ENCODE assay signal across 34 mouse cellular contexts in the genomic region with DNA sequence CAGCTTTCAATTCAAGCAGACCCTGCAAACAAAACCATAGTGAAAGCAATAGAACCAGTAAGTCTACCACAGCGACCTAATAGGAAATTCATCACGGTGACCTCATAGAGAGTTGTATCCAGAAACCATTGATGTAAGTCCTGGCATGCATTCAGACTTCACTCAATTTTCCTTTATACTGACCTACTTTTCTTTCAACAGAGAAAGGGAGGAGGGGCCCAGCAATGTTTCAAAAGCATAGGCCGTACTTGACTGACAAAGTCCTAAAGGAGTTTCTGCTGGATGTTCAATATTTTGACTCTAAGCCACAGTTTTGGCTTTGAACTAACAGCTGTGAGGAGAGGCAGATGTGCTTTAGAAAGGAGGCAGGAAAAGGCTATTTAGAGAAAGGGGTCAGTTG.
A peak's percentile ranks its signal among the peaks of the same experiment; 100 is the strongest.
DNase-seq lines count a peak whose midpoint lies in the region; ATAC-seq and TF ChIP-seq lines count a peak whose summit lies in the region.
"Had no signal": no experiment of that assay in that cellular context is flagged by ENCODE, and none has a peak within 500 bp of the region (broad histone marks: within the 10 kb centered on the region; RNA-seq: fewer than 3 reads in every experiment).

No protein-coding gene starts in this region.

- H3K9me3 ChIP-seq in forebrain, embryonic 14.5 days (replicated peaks; ENCODE audit: control insufficient read depth, low read length): no peaks in the 10 kb centered on the region
- H3K9me3 ChIP-seq in forebrain, embryonic 10.5 days: no peaks in the 10 kb centered on the region
- no peaks in the 10 kb centered on the region for H3K9me3 ChIP-seq in limb, embryonic 14.5 days (ENCODE audit: control insufficient read depth, low read length)
- H3K9me3 ChIP-seq in limb, embryonic 10.5 days (replicated peaks): no peaks in the 10 kb centered on the region
- H3K9me3 ChIP-seq in forebrain, postnatal 0 days (ENCODE audit: low read length): no peaks in the 10 kb centered on the region
- H3K9me3 ChIP-seq: embryonic facial prominence, embryonic 12.5 days; kidney, embryonic 15.5 days; limb, embryonic 13.5 days; liver, embryonic 12.5 days; midbrain, embryonic 10.5 days; neural tube, embryonic 12.5 days had no signal

- no peak overlapping the region for H3K4me2 ChIP-seq in forebrain, embryonic 14.5 days (ENCODE audit: low read length)
- no peak overlapping the region for H3K4me2 ChIP-seq in limb, embryonic 14.5 days (replicated peaks; ENCODE audit: low read depth, low read length, severe bottlenecking)
- H3K4me2 ChIP-seq in forebrain, postnatal 0 days (ENCODE audit: low read depth): no peak overlapping the region
- H3K4me2 ChIP-seq: embryonic facial prominence, embryonic 12.5 days; heart, embryonic 11.5 days; hindbrain, embryonic 14.5 days; kidney, embryonic 15.5 days; limb, embryonic 13.5 days; liver, embryonic 12.5 days; neural tube, embryonic 12.5 days had no signal

- DNase-seq in forebrain, embryonic 14.5 days (ENCODE audit: low spot score): peak; percentile 82
- no peak for DNase-seq in forebrain, embryonic 10.5 days (ENCODE audit: extremely low spot score, low spot score)
- peak; percentile 76 for DNase-seq in limb, embryonic 14.5 days (ENCODE audit: low spot score)
- no peak for DNase-seq in limb, embryonic 10.5 days (ENCODE audit: low spot score)
- DNase-seq in NIH3T3 (ENCODE audit: low read depth): peak; percentile 50
- DNase-seq in forebrain, postnatal 0 days: peak; percentile 23
- DNase-seq in ovary, postnatal 10 days (ENCODE audit: low spot score): no peak
- no peak for DNase-seq in frontal cortex, adult 2 months (ENCODE audit: extremely low spot score in 1 of 2, low spot score in 1 of 2)
- DNase-seq: adrenal gland, adult 2 months; adrenal gland, postnatal 36 days; cerebellum, adult 9-10 months; cerebellum, postnatal 36 days; gastrocnemius, postnatal 25 days; heart, adult 11 months; heart, postnatal 4 days; kidney, adult 11 months; kidney, postnatal 36 days; liver, postnatal 0 days; right cerebral cortex, postnatal 25 days; spleen, adult 18-20 months; thymus, postnatal 4 days had no signal

- H3K9ac ChIP-seq in forebrain, embryonic 14.5 days (ENCODE audit: low read length): no peak overlapping the region
- H3K9ac ChIP-seq in limb, embryonic 14.5 days (ENCODE audit: low read depth, low read length, severe bottlenecking): no peak overlapping the region
- no peak overlapping the region for H3K9ac ChIP-seq in forebrain, postnatal 0 days
- H3K9ac ChIP-seq: embryonic facial prominence, embryonic 12.5 days; hindbrain, embryonic 14.5 days; kidney, embryonic 15.5 days; limb, embryonic 13.5 days; liver, embryonic 12.5 days; liver, postnatal 0 days; neural tube, embryonic 12.5 days had no signal

- H3K27me3 ChIP-seq in forebrain, embryonic 14.5 days (replicated peaks; ENCODE audit: control insufficient read depth, insufficient read depth, low read length): no peaks in the 10 kb centered on the region
- H3K27me3 ChIP-seq in forebrain, embryonic 10.5 days (ENCODE audit: poor library complexity, severe bottlenecking): no peaks in the 10 kb centered on the region
- H3K27me3 ChIP-seq in limb, embryonic 14.5 days (ENCODE audit: control insufficient read depth, insufficient read depth, low read length): no peaks in the 10 kb centered on the region
- H3K27me3 ChIP-seq in limb, embryonic 10.5 days (ENCODE audit: low read depth, poor library complexity, severe bottlenecking): no peaks in the 10 kb centered on the region
- no peaks in the 10 kb centered on the region for H3K27me3 ChIP-seq in forebrain, postnatal 0 days (ENCODE audit: insufficient read depth, low read length)
- H3K27me3 ChIP-seq: embryonic facial prominence, embryonic 12.5 days; kidney, embryonic 15.5 days; limb, embryonic 13.5 days; liver, embryonic 12.5 days; neural tube, embryonic 12.5 days had no signal

- no peak for TF ChIP-seq POLR2A in limb, embryonic 14.5 days (IDR thresholded peaks at IDR 0.05; ENCODE audit: borderline replicate concordance, extremely low read depth, insufficient read depth, insufficient read length)

- H3K4me3 ChIP-seq in forebrain, embryonic 14.5 days (ENCODE audit: low read depth, low read length): no peak overlapping the region
- H3K4me3 ChIP-seq in forebrain, embryonic 10.5 days: no peak overlapping the region
- H3K4me3 ChIP-seq in limb, embryonic 14.5 days (replicated peaks; ENCODE audit: low read length): no peak overlapping the region
- H3K4me3 ChIP-seq in limb, embryonic 10.5 days: no peak overlapping the region
- H3K4me3 ChIP-seq in forebrain, postnatal 0 days (ENCODE audit: low read depth, low read length): no peak overlapping the region
- H3K4me3 ChIP-seq: embryonic facial prominence, embryonic 12.5 days; kidney, embryonic 15.5 days; layer of hippocampus, adult 2 months; left cerebral cortex, adult 2 months; limb, embryonic 13.5 days; liver, embryonic 12.5 days; midbrain, embryonic 10.5 days; myocyte; neural tube, embryonic 12.5 days had no signal

- WGBS in forebrain, embryonic 14.5 days: 9% methylated on average over 3 of the region's 3 CpGs
- 80% methylated on average over 3 of the region's 3 CpGs for WGBS in forebrain, embryonic 10.5 days
- 62% methylated on average over 3 of the region's 3 CpGs for WGBS in limb, embryonic 14.5 days
- WGBS in limb, embryonic 10.5 days: 92% methylated on average over 3 of the region's 3 CpGs
- 16% methylated on average over 3 of the region's 3 CpGs for WGBS in forebrain, postnatal 0 days

- no peak overlapping the region for H3K27ac ChIP-seq in forebrain, embryonic 14.5 days (ENCODE audit: low read depth, low read length)
- no peak overlapping the region for H3K27ac ChIP-seq in forebrain, embryonic 10.5 days
- H3K27ac ChIP-seq in limb, embryonic 14.5 days (replicated peaks; ENCODE audit: low read depth, low read length): no peak overlapping the region
- H3K27ac ChIP-seq in limb, embryonic 10.5 days: no peak overlapping the region
- no peak overlapping the region for H3K27ac ChIP-seq in forebrain, postnatal 0 days (ENCODE audit: low read depth, low read length)
- H3K27ac ChIP-seq: embryonic facial prominence, embryonic 12.5 days; hindbrain, embryonic 14.5 days; kidney, embryonic 15.5 days; layer of hippocampus, adult 2 months; left cerebral cortex, adult 2 months; limb, embryonic 13.5 days; liver, embryonic 12.5 days; midbrain, embryonic 10.5 days; neural tube, embryonic 12.5 days had no signal

- no peaks in the 10 kb centered on the region for H3K4me1 ChIP-seq in forebrain, embryonic 14.5 days (ENCODE audit: control insufficient read depth, insufficient read depth, low read length)
- no peaks in the 10 kb centered on the region for H3K4me1 ChIP-seq in forebrain, embryonic 10.5 days
- no peaks in the 10 kb centered on the region for H3K4me1 ChIP-seq in limb, embryonic 14.5 days (ENCODE audit: control insufficient read depth, insufficient read depth, low read length)
- H3K4me1 ChIP-seq in limb, embryonic 10.5 days: no peaks in the 10 kb centered on the region
- H3K4me1 ChIP-seq in forebrain, postnatal 0 days (ENCODE audit: insufficient read depth): no peaks in the 10 kb centered on the region
- H3K4me1 ChIP-seq: embryonic facial prominence, embryonic 12.5 days; kidney, embryonic 15.5 days; limb, embryonic 13.5 days; liver, embryonic 12.5 days; midbrain, embryonic 10.5 days; neural tube, embryonic 12.5 days had no signal

- peak; percentile 89 for ATAC-seq in forebrain, embryonic 14.5 days
- ATAC-seq in limb, embryonic 14.5 days (ENCODE audit: low FRiP score, low read depth): peak; percentile 41; the same call in 1 of the 2 replicates
- ATAC-seq in forebrain, postnatal 0 days: peak; percentile 60
- ATAC-seq: inflammation-experienced regulatory T-cells, adult 6 months; liver, embryonic 12.5 days; liver, postnatal 0 days; midbrain, embryonic 16.5 days had no signal

- H3K36me3 ChIP-seq in forebrain, embryonic 14.5 days (ENCODE audit: control insufficient read depth, insufficient read depth, low read length): no peaks in the 10 kb centered on the region
- H3K36me3 ChIP-seq in forebrain, embryonic 10.5 days (replicated peaks): no peaks in the 10 kb centered on the region
- H3K36me3 ChIP-seq in limb, embryonic 14.5 days (ENCODE audit: control insufficient read depth, insufficient read depth, low read length): no peaks in the 10 kb centered on the region
- no peaks in the 10 kb centered on the region for H3K36me3 ChIP-seq in limb, embryonic 10.5 days
- H3K36me3 ChIP-seq in forebrain, postnatal 0 days (ENCODE audit: insufficient read depth): no peaks in the 10 kb centered on the region
- H3K36me3 ChIP-seq: embryonic facial prominence, embryonic 12.5 days; kidney, embryonic 15.5 days; limb, embryonic 13.5 days; liver, embryonic 12.5 days; midbrain, embryonic 10.5 days; neural tube, embryonic 12.5 days had no signal

- no peak for TF ChIP-seq CTCF in forebrain, postnatal 0 days (IDR thresholded peaks at IDR 0.05; ENCODE audit: low read depth)

Comparison
In these comparisons a context has a peak if more than half of its experiments do, and no peak if none do; other contexts are left out.
1. DNase-seq: peak in forebrain, embryonic 14.5 days (single experiment), limb, embryonic 14.5 days (single experiment), NIH3T3 (single experiment) and forebrain, postnatal 0 days (single experiment); none in forebrain, embryonic 10.5 days (single experiment), limb, embryonic 10.5 days (single experiment), ovary, postnatal 10 days (single experiment) and frontal cortex, adult 2 months (0 of 2).
2. Peak in every context shown above with its lines, with median percentiles within 50 percentile points of each other: ATAC-seq.